Mouse (Mus musculus) neural tube, embryonic 10.5 days (tissue): ENCODE results near the gene Car6.
A peak's percentile ranks its signal among the peaks of the same experiment; 100 is the strongest.

Experiments
- DNase-seq: peaks from one replicate; pipeline ENCODE4 v3.0.0-alpha.2; 2017; ENCODE audit warnings: low spot score; ENCODE audit errors: extremely low spot score

The Car6 gene

DNA sequence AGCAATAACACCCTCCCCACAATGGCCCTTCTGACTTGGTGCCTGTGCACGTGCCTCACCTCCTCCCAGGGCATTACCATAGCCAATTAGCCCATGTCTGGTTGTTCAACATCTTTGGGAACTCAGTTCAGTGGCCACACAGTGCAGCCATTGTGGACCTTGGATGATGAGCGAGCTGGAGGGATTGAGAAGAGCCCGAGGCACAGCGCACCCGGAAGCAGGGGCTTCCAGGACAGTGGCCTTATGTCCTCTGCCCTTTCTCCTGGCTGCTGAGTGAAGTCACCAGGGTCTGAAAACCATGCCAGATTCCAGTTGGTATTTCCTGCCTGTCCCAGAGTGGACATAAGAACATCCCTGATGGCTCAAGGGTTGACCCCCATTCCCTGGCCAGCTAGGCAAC is at the start of gene Car6:
Gene Car6, minus strand, starts transcription at position 101 of the 400 bp plus-strand sequence.
- DNase-seq: no peak

DNA sequence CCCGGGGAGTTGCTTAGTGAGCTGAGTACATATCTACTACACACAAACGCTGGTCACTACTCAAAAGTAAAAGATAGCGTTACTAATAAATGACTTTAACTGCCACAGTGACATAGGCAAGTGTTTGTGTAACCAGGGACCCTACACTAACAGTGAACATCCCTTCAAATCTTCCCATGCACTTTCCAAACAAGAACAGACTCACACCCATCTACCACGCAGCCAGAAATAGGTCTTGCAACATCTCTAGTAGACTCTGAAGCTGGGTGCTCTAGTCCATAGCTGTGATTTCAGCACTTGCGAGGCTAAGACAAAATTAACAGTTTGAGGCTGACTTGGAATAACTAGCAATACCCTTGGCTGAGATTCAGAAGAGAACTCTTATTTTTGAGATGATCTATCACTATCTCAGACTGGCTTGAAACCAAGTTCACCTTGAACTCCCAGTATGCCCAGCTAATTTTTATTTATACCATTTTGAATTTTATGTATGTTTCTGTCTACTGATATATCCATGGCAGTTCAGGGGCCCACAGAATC is 48.7 kb upstream of the Car6 start:
- no peak for DNase-seq

DNA sequence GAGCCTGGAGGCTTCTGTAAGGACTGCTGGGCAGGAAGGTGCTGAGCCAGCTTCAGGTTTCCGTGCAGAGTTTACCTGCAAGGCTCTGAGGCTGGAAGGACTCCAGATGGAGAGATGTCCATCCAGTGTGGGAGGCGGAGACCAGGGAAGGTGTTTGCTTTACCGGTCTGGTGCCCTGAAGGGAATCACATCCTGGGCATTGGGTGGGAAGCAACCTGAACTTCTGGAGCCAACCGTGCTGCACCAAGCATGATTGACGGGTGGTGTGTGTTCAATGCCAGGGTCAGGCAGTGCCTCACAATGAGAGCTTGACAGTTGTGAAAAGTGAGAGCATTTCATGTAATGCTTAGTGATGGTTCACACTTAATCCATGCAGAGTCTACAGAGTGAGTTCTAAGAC is 47.8 kb upstream of the Car6 start:
- no peak for DNase-seq

DNA sequence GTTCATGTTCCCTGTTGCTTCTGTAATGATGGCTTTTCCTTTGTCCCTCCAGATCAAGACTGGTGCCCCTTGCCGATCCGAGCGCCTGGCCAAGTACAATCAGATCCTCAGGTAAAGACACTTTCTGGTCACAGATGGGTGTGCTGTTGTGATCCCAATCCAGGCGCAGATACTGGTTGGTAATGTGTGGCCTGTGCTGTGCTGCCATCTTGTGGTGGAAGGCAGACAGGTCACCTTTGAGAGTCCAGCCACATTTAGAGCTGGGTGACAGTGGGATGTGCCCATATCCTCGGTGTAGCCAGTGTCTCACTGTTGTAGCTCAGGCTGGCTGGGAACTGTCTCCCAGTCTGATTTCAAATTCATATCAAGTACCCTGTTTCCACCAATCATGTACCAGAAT is 46.9 kb upstream of the Car6 start:
- peak; percentile 69 for DNase-seq

GRCm38 (mm10) chr4:150245876-150246275 is 44.7 kb upstream of the Car6 start:
- DNase-seq: no peak

GRCm38 (mm10) chr4:150242745-150243144 is 41.6 kb upstream of the Car6 start:
- no peak for DNase-seq

DNA sequence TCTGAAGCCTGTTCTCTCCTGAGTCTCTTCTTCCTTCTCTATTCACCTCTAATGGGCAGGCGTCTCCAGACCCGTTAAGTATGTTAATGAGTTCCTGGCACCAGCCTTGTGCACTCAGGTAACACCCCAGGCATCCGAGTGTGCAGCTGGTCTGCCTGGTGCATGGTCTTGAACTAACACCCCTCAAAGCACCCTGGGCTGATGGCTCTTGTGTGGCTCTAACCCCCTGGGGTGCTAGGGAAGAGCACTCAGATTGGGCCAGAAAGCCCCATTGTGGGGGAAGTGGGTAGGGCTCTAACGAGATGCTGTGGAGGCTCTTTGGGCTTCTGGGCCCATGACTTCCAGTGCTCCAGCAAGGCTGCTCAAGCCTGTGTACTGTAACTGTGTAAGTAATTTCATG is 40.6 kb upstream of the Car6 start:
- DNase-seq: no peak

DNA sequence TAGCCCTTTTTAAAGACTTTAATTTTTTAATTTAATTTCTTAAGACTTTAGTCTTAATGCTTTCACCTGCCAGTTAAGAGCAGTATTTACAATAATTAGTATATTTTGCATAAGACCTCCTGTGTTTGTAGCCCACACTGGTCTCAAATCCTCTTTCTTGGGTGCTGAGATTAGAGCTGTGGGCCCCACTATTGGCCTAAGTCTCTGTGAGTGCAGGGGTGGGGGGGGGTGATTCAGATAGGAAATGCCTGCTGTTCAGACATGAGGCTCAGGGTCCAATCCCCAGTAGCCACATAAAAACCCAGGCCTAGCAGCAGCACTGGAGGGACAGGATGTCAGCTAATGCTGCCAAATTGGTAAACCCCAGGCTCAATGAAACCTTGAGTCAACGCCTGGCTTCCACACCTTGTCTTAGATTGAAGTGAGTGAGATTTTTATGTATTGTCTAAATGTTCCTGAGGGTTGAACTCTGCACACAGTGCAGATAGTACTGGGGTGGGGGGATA is 39.3 kb upstream of the Car6 start:
- no peak for DNase-seq

- peak; percentile 83 for DNase-seq
These were observed 38.8 kb upstream of the Car6 start for GRCm38 (mm10) chr4:150239951-150240368.

DNA sequence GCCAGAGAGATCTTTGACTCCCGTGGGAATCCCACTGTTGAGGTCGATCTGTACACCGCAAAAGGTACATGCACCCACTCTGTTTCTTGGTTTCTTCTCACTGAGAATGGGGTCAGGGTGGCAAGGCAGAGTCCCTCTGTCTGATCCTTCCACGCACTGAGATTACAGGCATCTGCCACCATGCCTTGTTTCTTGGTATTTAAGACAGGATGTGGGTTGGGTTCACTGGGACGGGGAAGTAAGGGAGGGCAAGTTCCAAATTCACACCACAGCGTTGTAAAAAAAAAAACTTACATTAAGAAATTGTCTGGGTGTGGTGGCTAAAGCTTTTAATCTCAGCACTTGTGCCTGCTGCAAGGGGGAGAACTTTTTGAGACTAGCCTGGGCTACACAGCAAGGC is 38.4 kb upstream of the Car6 start:
- no peak for DNase-seq

DNA sequence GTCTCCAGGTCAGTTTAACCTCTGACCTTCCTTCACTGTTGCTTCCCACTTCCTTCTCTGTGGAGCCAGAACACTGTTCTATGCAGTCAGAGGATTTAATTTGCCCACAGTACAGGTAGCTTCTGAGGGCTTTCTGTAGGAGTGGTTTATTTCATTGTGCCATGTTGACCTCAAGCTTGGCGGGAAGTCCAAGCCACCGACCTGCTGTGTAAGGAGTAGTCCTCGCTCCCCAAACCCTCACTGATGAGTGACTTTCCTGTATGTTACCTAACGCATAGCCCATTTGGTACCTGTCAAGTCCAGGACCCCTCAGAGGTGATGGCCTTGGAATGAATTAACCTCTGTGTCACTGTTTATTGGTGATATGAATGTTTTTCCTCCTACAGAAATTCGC is 38.0 kb upstream of the Car6 start:
- no peak for DNase-seq

DNA sequence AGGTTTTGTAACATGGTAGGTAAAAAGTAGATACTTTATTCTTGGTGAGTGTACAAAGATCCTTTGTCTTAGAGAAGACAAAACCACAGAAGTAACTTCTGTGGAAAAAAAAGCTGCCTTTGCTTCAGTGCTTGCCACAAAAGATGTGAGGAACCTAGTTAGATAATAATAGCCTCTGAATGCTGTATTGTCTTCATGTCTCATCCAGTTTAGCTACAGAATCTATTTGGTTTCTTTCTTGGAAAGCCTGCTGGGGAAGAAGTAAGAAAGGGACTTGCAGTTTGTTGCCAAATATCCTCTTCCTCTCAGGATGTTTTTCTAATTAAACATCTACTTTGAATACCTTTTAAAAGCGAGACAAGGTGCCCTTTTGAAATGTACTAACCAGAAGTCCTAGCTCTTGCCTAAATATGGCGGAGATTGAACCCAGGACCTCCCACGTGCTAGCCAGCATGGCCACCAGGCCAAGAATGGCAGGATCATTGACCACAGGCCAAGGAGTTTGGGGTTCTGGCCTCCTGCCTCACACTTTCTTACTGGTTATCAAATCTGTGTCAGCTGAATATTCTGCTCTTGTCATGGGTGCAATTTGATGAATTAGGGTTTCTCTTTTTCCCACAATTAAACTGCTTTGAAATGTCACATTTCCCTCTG is 37.4 kb upstream of the Car6 start:
- peak; percentile 52 for DNase-seq

- DNase-seq: peak; percentile 49
These were observed 36.7 kb upstream of the Car6 start for GRCm38 (mm10) chr4:150237636-150238361.

DNA sequence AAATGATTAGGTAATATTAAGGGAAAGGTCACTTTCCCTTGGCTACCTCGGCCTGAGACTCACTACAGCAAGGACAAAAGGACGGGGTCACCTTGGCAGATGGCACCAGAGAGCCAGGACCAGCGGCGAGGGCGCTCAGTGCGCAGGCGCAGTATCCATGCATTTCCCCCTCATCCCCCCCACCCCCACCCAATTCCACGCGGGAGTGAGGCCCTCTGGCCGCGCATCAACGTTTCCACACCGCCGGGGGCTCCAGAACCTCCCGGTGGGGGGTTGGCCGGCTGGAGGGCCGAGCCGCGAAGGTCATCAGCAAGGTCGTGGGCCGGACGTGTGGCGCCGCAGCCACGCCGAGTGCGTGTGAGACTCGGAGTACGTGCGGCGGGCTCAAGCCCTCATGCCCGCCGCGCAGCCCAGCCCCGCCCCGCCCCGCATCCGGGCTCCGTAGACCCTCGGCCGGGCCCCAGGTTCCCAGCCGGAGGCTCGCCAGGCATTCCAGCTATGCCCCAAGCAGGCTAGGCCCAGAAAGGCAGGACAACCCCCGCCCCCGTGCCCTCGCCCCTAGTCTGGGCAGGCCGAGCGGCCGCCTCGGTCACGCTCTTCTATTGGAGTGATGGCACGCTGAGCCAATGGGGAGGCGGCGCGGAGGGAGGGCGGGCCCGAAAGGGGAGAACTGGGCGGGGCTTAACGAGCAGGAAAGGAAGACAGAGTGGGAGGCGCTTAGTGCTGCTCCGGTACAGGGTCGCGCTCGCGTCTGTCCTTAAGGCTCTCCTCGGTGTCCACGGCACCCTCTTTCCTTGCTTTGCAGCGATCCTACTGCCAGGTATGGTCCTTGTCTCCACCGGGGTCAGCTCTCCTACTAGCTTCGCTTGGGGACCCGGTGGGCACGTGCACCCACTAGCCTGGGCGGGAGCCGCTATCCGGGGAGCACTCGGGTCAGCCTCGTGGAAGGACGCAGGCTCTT is 35.7 kb upstream of the Car6 start, which contains the start of gene Eno1:
Gene Eno1, plus strand, starts transcription at position 201 of the 961 bp plus-strand sequence.
- peak; percentile 100 for DNase-seq

DNA sequence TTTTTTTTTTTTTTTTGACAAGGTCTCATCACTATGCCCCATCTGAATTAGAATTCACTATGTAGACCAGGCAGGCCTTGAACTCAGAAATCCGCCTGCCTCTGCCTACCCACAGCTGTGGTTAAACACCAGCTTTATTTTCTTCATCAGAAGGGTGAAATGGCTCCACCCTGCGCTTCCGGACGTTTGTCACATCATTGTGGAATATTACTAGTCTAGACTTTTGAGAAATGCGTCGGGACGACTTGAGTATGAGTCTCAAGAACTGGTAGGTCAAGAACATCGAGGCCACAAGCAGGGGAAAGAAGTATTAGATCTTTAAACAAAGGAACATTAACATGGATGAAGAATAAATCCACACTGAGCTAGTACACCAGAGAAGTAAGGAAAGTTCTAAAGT is 34.9 kb upstream of the Car6 start:
- DNase-seq: no peak

- no peak for DNase-seq
These were observed 34.5 kb upstream of the Car6 start for GRCm38 (mm10) chr4:150235585-150235984.

DNA sequence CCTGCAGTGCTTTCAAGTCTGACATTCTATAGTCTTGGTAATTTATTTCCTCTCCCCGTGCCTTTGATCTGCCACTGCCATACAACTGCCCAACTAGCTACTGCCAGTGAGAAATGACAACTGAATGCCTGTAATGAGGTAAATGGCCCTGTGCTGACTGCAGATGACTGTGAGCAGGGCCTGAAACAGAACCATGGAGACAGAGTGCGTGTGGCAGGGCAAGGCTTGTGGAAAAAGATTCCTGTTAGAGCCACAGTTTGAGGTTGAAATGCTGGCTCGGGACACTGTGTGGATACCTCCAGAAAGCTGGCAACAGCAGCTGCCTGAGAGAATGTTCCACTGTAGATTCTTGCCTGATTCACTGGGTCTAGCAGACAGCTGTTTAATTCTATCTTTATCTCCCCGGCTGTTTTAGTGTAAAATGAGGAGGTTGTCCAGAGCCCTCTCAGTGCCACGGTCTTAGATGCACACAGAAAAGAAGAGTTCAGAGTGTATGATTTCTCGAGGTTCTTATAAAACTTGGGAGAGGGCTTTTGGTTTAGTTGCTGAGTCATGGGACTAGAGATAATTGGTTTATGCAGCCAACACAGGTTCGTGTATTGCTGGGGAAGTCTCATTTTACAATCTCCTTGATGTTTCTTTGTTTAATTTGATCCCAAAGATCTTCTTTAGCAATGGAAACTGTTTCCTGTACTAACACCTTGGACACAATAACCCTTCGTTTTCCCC is 33.6 kb upstream of the Car6 start:
- DNase-seq: no peak

DNA sequence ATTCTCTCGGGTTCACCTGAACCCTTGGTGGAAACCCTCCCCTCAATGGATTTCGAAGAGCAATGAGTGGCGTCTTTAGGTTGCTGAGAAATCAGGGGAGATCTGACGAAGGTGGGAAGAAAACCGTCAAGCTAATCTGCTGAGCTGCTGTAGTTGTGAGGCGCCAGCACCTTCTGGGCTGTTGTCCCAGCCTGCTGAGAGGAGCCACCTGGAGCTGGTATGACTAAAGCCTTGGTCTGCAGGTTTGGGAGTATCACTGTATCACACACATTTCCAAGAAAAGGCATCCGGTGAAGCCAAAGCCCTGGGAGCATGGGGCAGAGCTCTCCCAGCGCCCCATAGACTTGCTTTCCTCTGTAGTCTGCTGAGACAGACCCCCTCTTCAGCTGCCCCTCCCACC is 30.7 kb upstream of the Car6 start:
- DNase-seq: no peak

DNA sequence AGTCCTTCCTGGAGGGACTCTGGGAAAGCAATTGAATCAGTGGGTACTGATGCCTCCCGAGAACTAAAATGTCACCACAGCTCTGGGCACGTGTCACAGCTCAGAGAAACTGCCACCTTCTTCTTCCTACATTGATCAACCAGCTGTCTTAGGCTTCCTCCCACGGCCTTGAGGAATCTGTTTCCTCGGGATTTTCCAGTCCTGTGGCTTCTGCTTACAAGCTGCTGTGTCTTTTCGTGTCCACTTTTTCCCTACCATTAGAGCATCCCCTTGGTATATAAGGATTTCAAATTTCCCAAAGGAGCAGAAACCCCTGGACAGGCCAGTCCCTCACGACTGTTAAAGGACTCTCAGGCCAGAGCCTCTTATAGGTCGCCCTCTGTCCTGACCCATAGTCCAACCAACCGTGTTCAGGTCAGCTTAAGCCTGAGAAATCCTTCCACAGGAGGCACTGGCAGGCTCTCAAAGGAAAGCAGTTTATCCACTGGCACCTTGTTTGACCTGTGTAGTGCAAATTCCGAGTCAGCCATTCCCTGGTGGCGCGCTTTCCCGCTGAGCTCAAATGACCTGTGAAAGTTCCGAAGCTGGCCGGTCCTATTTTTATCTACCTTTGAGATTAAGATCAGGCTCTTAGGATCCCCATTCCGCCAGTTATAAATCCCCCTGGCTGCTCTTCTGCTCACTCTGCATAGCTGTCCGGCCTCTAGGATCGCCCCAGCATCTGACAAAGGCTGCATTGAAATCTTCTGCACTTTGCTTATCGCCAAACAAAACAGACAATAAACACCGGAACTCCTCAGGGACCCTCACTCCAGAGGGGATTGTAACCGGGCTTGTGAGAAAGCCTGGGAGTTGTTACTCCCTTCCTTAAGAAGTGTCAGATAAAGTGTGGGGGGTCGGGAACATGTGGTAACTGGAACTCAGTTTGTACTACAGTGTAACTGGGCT is 29.6 kb upstream of the Car6 start:
- peak; percentile 49 for DNase-seq
